20 mouse cellular contexts compared by ENCODE assay signal in the genomic region with DNA sequence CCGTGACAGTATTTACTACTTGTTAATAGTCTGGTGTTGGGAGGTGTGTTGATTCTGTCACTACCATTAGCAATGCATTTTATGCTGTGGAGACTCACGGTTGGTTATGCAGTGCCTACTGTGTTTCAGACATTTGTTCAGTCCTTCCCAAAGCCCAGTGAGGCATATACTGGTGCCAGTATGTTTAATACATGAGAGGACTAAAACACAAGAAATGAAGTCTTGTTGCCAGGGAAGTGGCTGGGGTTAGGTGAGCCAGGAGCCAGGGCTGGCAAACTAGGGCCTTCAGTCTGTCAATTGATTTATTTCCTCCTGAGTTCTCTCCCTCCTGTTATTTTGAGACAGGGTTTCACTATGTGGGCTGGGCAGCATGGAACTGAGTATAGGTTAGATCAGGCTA.
A peak's percentile ranks its signal among the peaks of the same experiment; 100 is the strongest.
DNase-seq lines count a peak whose midpoint lies in the region; ATAC-seq and TF ChIP-seq lines count a peak whose summit lies in the region.
"Had no signal": no experiment of that assay in that cellular context is flagged by ENCODE, and none has a peak within 500 bp of the region (broad histone marks: within the 10 kb centered on the region; RNA-seq: fewer than 3 reads in every experiment).

No protein-coding gene starts in this region.

- no peak overlapping the region for H3K4me2 ChIP-seq in forebrain, embryonic 16.5 days (ENCODE audit: low read length)
- no peak overlapping the region for H3K4me2 ChIP-seq in forebrain, embryonic 14.5 days (ENCODE audit: low read length)
- H3K4me2 ChIP-seq: embryonic facial prominence, embryonic 12.5 days; embryonic facial prominence, embryonic 15.5 days; heart, embryonic 12.5 days; heart, embryonic 15.5 days; hindbrain, embryonic 13.5 days had no signal

- no peak for TF ChIP-seq POLR2A in brain, embryonic 14.5 days (IDR thresholded peaks at IDR 0.05; ENCODE audit: borderline replicate concordance, extremely low read depth, insufficient read depth, insufficient read length, poor library complexity, severe bottlenecking)

- no peak overlapping the region for H3K9ac ChIP-seq in forebrain, embryonic 16.5 days (replicated peaks; ENCODE audit: low read depth, low read length)
- H3K9ac ChIP-seq in forebrain, embryonic 14.5 days (ENCODE audit: low read length): no peak overlapping the region
- H3K9ac ChIP-seq: embryonic facial prominence, embryonic 12.5 days; embryonic facial prominence, embryonic 15.5 days; heart, embryonic 12.5 days; heart, embryonic 15.5 days; hindbrain, embryonic 13.5 days had no signal

- peak; percentile 64 for ATAC-seq in forebrain, embryonic 16.5 days
- ATAC-seq in forebrain, embryonic 14.5 days: no peak
- ATAC-seq: CD4-positive, CD25-positive, alpha-beta regulatory T cell, adult 4 months; hindbrain, embryonic 16.5 days had no signal

- no peaks in the 10 kb centered on the region for H3K9me3 ChIP-seq in forebrain, embryonic 16.5 days (ENCODE audit: control insufficient read depth, low read length)
- no peaks in the 10 kb centered on the region for H3K9me3 ChIP-seq in forebrain, embryonic 14.5 days (replicated peaks; ENCODE audit: control insufficient read depth, low read length)
- H3K9me3 ChIP-seq: embryonic facial prominence, embryonic 12.5 days; embryonic facial prominence, embryonic 15.5 days; heart, embryonic 12.5 days; heart, embryonic 15.5 days; hindbrain, embryonic 10.5 days; hindbrain, embryonic 13.5 days had no signal

- H3K27ac ChIP-seq in forebrain, embryonic 16.5 days (ENCODE audit: low read length): no peak overlapping the region
- H3K27ac ChIP-seq in forebrain, embryonic 14.5 days (ENCODE audit: low read depth, low read length): no peak overlapping the region
- H3K27ac ChIP-seq: embryonic facial prominence, embryonic 12.5 days; embryonic facial prominence, embryonic 15.5 days; heart, embryonic 15.5 days; hindbrain, embryonic 10.5 days; hindbrain, embryonic 13.5 days had no signal

- no peaks in the 10 kb centered on the region for H3K36me3 ChIP-seq in forebrain, embryonic 16.5 days (ENCODE audit: control insufficient read depth, insufficient read depth)
- no peaks in the 10 kb centered on the region for H3K36me3 ChIP-seq in forebrain, embryonic 14.5 days (ENCODE audit: control insufficient read depth, insufficient read depth, low read length)
- H3K36me3 ChIP-seq: embryonic facial prominence, embryonic 12.5 days; embryonic facial prominence, embryonic 15.5 days; heart, embryonic 12.5 days; heart, embryonic 15.5 days; hindbrain, embryonic 10.5 days had no signal

- no peak overlapping the region for H3K4me3 ChIP-seq in forebrain, embryonic 16.5 days (replicated peaks; ENCODE audit: low read length)
- H3K4me3 ChIP-seq in forebrain, embryonic 14.5 days (ENCODE audit: low read depth, low read length): no peak overlapping the region
- H3K4me3 ChIP-seq: embryonic facial prominence, embryonic 12.5 days; embryonic facial prominence, embryonic 15.5 days; heart, embryonic 12.5 days; heart, embryonic 15.5 days; hindbrain, embryonic 10.5 days; hindbrain, embryonic 13.5 days had no signal

- no peak for DNase-seq in forebrain, embryonic 14.5 days (ENCODE audit: low spot score)
- DNase-seq in kidney, adult 8-10 months: peak; percentile 25 to 48
- no peak for DNase-seq in kidney, postnatal 25 days
- DNase-seq in brain, embryonic 14.5 days (ENCODE audit: low read depth): peak; percentile 19
- DNase-seq in testis, postnatal 10 days (ENCODE audit: low spot score): no peak
- DNase-seq: adrenal gland, adult 2 months; adrenal gland, postnatal 14 days; cerebellum, adult 9-10 months; gastrocnemius, postnatal 25 days; heart, adult 18-20 months; heart, postnatal 36 days had no signal

- no peak for TF ChIP-seq CTCF in brain, embryonic 14.5 days (IDR thresholded peaks at IDR 0.05; ENCODE audit: borderline replicate concordance, extremely low read depth, insufficient read depth, insufficient read length)

- 67% methylated on average over 2 of the region's 2 CpGs for WGBS in forebrain, embryonic 16.5 days
- 79% methylated on average over 2 of the region's 2 CpGs for WGBS in forebrain, embryonic 14.5 days

- no peaks in the 10 kb centered on the region for H3K27me3 ChIP-seq in forebrain, embryonic 16.5 days (replicated peaks; ENCODE audit: control insufficient read depth, insufficient read depth, low read length)
- no peaks in the 10 kb centered on the region for H3K27me3 ChIP-seq in forebrain, embryonic 14.5 days (replicated peaks; ENCODE audit: control insufficient read depth, insufficient read depth, low read length)
- H3K27me3 ChIP-seq: embryonic facial prominence, embryonic 12.5 days; embryonic facial prominence, embryonic 15.5 days; heart, embryonic 12.5 days; heart, embryonic 15.5 days; hindbrain, embryonic 13.5 days had no signal

- H3K4me1 ChIP-seq in forebrain, embryonic 16.5 days (replicated peaks; ENCODE audit: control insufficient read depth, insufficient read depth, low read length): 0 out of 2 replicates have a peak, but pooled peaks cover 3% of the 10 kb centered on the region
- H3K4me1 ChIP-seq in forebrain, embryonic 14.5 days (ENCODE audit: control insufficient read depth, insufficient read depth, low read length): no peaks in the 10 kb centered on the region
- H3K4me1 ChIP-seq: embryonic facial prominence, embryonic 12.5 days; hindbrain, embryonic 10.5 days had no signal

Comparison
In these comparisons a context has a peak if more than half of its experiments do, and no peak if none do; other contexts are left out.
1. DNase-seq: peak in kidney, adult 8-10 months (2 of 2) and brain, embryonic 14.5 days (single experiment); none in forebrain, embryonic 14.5 days (single experiment), kidney, postnatal 25 days (0 of 2) and testis, postnatal 10 days (single experiment).